Mouse (Mus musculus): ENCODE measurements around the gene Tdp1. TPM values are rescaled to one million over a fixed set of nuclear protein-coding genes. Genes with fewer than 3 reads are reported as not detected.

Tdp1 gene
- polyA plus RNA-seq, 1 experiment, result 21.4 TPM

GRCm38 (mm10) chr12:99919636-99920035 lies 35.3 kb downstream of the Tdp1 start:
- H3K27ac ChIP-seq (ENCODE audit: insufficient read depth, low read length), result no peak overlapping the region
- TF ChIP-seq CTCF (IDR thresholded peaks at IDR 0.05; ENCODE audit: extremely low read depth, insufficient read depth, low read length) (no peak), POLR2A (IDR thresholded peaks at IDR 0.05; ENCODE audit: extremely low read depth, insufficient read depth, low read length) (no peak)
- no peak overlapping the region for H3K4me3 ChIP-seq (ENCODE audit: insufficient read depth, low read length)
- peaks cover 10% of the 10 kb centered on the region for H3K4me1 ChIP-seq (ENCODE audit: control insufficient read depth, insufficient read depth, low read length)

- peaks cover 10% of the 10 kb centered on the region for H3K4me1 ChIP-seq (ENCODE audit: control insufficient read depth, insufficient read depth, low read length)
- H3K27ac ChIP-seq (ENCODE audit: insufficient read depth, low read length), result no peak overlapping the region
- H3K4me3 ChIP-seq (ENCODE audit: insufficient read depth, low read length), result no peak overlapping the region
- no peak for TF ChIP-seq POLR2A (IDR thresholded peaks at IDR 0.05; ENCODE audit: extremely low read depth, insufficient read depth, low read length)
- no peak for TF ChIP-seq CTCF (IDR thresholded peaks at IDR 0.05; ENCODE audit: extremely low read depth, insufficient read depth, low read length)
Measured at GRCm38 (mm10) chr12:99921045-99921444, 36.7 kb downstream of the Tdp1 start.

- Histone ChIP-seq H3K27ac (ENCODE audit: insufficient read depth, low read length) (peak overlapping the region; percentile 70), H3K4me3 (ENCODE audit: insufficient read depth, low read length) (no peak overlapping the region), H3K4me1 (ENCODE audit: control insufficient read depth, insufficient read depth, low read length) (peaks cover 9% of the 10 kb centered on the region; the same call in 1 of the 2 replicates)
- 0 out of 2 replicates have a peak, but pooled peaks have one; percentile 16 for TF ChIP-seq POLR2A (IDR thresholded peaks at IDR 0.05; ENCODE audit: extremely low read depth, insufficient read depth, low read length)
- no peak for TF ChIP-seq CTCF (IDR thresholded peaks at IDR 0.05; ENCODE audit: extremely low read depth, insufficient read depth, low read length)
Measured at GRCm38 (mm10) chr12:99923131-99923606, 38.9 kb downstream of the Tdp1 start.

- H3K4me1 ChIP-seq (ENCODE audit: control insufficient read depth, insufficient read depth, low read length), result peaks cover 9% of the 10 kb centered on the region; the same call in 1 of the 2 replicates
- no peak overlapping the region for H3K4me3 ChIP-seq (ENCODE audit: insufficient read depth, low read length)
- H3K27ac ChIP-seq (ENCODE audit: insufficient read depth, low read length), result no peak overlapping the region; the same call in 1 of the 2 replicates
- TF ChIP-seq POLR2A (IDR thresholded peaks at IDR 0.05; ENCODE audit: extremely low read depth, insufficient read depth, low read length), result no peak
- TF ChIP-seq CTCF (IDR thresholded peaks at IDR 0.05; ENCODE audit: extremely low read depth, insufficient read depth, low read length), result no peak
Measured at GRCm38 (mm10) chr12:99923703-99924102, 39.4 kb downstream of the Tdp1 start.

GRCm38 (mm10) chr12:99928311-99928710 lies 44.0 kb downstream of the Tdp1 start:
- no peak overlapping the region for H3K27ac ChIP-seq (ENCODE audit: insufficient read depth, low read length)

GRCm38 (mm10) chr12:99929160-99929559 lies 44.8 kb downstream of the Tdp1 start:
- H3K27ac ChIP-seq (ENCODE audit: insufficient read depth, low read length), result no peak overlapping the region
- no peak overlapping the region for H3K4me3 ChIP-seq (ENCODE audit: insufficient read depth, low read length)
- TF ChIP-seq CTCF (IDR thresholded peaks at IDR 0.05; ENCODE audit: extremely low read depth, insufficient read depth, low read length) (no peak), POLR2A (IDR thresholded peaks at IDR 0.05; ENCODE audit: extremely low read depth, insufficient read depth, low read length) (no peak)
- peaks cover 11% of the 10 kb centered on the region for H3K4me1 ChIP-seq (ENCODE audit: control insufficient read depth, insufficient read depth, low read length)

More at GRCm38 (mm10) chr12:99928311-99928710, 44.0 kb downstream of the Tdp1 start:
- no peak overlapping the region for H3K4me3 ChIP-seq (ENCODE audit: insufficient read depth, low read length)
- TF ChIP-seq CTCF (IDR thresholded peaks at IDR 0.05; ENCODE audit: extremely low read depth, insufficient read depth, low read length) (no peak), POLR2A (IDR thresholded peaks at IDR 0.05; ENCODE audit: extremely low read depth, insufficient read depth, low read length) (no peak)
- H3K4me1 ChIP-seq (ENCODE audit: control insufficient read depth, insufficient read depth, low read length), result peaks cover 15% of the 10 kb centered on the region

- Histone ChIP-seq H3K4me3 (ENCODE audit: insufficient read depth, low read length) (no peak overlapping the region), H3K27ac (ENCODE audit: insufficient read depth, low read length) (no peak overlapping the region), H3K4me1 (ENCODE audit: control insufficient read depth, insufficient read depth, low read length) (peaks cover 11% of the 10 kb centered on the region)
- TF ChIP-seq CTCF (IDR thresholded peaks at IDR 0.05; ENCODE audit: extremely low read depth, insufficient read depth, low read length) (no peak), POLR2A (IDR thresholded peaks at IDR 0.05; ENCODE audit: extremely low read depth, insufficient read depth, low read length) (no peak)
Measured at GRCm38 (mm10) chr12:99932245-99932644, 47.9 kb downstream of the Tdp1 start.

GRCm38 (mm10) chr12:99933630-99934029 lies 49.3 kb downstream of the Tdp1 start:
- H3K4me1 ChIP-seq (ENCODE audit: control insufficient read depth, insufficient read depth, low read length), result peaks cover 10% of the 10 kb centered on the region

GRCm38 (mm10) chr12:99935403-99935802 lies 51.1 kb downstream of the Tdp1 start:
- TF ChIP-seq POLR2A (IDR thresholded peaks at IDR 0.05; ENCODE audit: extremely low read depth, insufficient read depth, low read length), result no peak
- no peak for TF ChIP-seq CTCF (IDR thresholded peaks at IDR 0.05; ENCODE audit: extremely low read depth, insufficient read depth, low read length)
- Histone ChIP-seq H3K4me1 (ENCODE audit: control insufficient read depth, insufficient read depth, low read length) (0 out of 2 replicates have a peak, but pooled peaks cover 4% of the 10 kb centered on the region), H3K27ac (ENCODE audit: insufficient read depth, low read length) (no peak overlapping the region), H3K4me3 (ENCODE audit: insufficient read depth, low read length) (no peak overlapping the region)

More at GRCm38 (mm10) chr12:99933630-99934029, 49.3 kb downstream of the Tdp1 start:
- Histone ChIP-seq H3K4me3 (ENCODE audit: insufficient read depth, low read length) (no peak overlapping the region), H3K27ac (ENCODE audit: insufficient read depth, low read length) (no peak overlapping the region)
- TF ChIP-seq CTCF (IDR thresholded peaks at IDR 0.05; ENCODE audit: extremely low read depth, insufficient read depth, low read length) (no peak), POLR2A (IDR thresholded peaks at IDR 0.05; ENCODE audit: extremely low read depth, insufficient read depth, low read length) (no peak)

GRCm38 (mm10) chr12:99938476-99938875 lies 54.2 kb downstream of the Tdp1 start:
- Histone ChIP-seq H3K27ac (ENCODE audit: insufficient read depth, low read length) (no peak overlapping the region), H3K4me1 (ENCODE audit: control insufficient read depth, insufficient read depth, low read length) (0 out of 2 replicates have a peak, but pooled peaks cover 2% of the 10 kb centered on the region), H3K4me3 (ENCODE audit: insufficient read depth, low read length) (no peak overlapping the region)
- TF ChIP-seq POLR2A (IDR thresholded peaks at IDR 0.05; ENCODE audit: extremely low read depth, insufficient read depth, low read length) (no peak), CTCF (IDR thresholded peaks at IDR 0.05; ENCODE audit: extremely low read depth, insufficient read depth, low read length) (no peak)

Data from cortical plate, adult 2 months (tissue).